Mouse (Mus musculus): ENCODE results near the gene Zdhhc18. TPM values are rescaled to one million over a fixed set of nuclear protein-coding genes. Genes with fewer than 3 reads are reported as not detected.

Gene Zdhhc18
- polyA plus RNA-seq, 1 experiment from 2014 or later: 2.9 TPM

DNA sequence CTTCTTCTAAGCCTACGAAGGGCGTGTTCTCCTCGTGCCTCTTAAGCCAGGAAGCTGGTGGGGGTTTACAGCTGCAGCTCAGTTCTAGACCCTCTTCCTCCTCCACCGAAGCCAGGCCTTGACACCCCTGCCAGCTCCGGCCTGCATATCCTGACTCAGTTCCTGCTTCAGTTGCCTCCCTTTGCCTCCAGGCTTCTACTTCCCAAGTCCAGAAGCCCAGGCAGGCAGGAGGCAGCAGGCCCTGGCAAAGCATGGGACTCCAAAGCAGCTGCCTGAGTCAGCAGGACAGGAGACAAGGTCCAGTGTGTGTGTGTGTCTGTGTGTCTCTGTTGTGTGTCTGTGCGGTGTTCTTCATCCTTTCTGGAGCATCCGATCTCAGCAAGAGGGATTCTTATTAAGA is 45.8 kb downstream of the Zdhhc18 start:
- peaks cover 43% of the 10 kb centered on the region for H3K27me3 ChIP-seq (ENCODE audit: insufficient read depth, poor library complexity, severe bottlenecking)
- DNase-seq (ENCODE audit: low spot score): no peak
- H3K36me3 ChIP-seq: peaks cover 41% of the 10 kb centered on the region
- H3K9me3 ChIP-seq: no peaks in the 10 kb centered on the region
- 80% methylated on average over 7 of the region's 7 CpGs for WGBS
- H3K27ac ChIP-seq: no peak overlapping the region
- H3K4me3 ChIP-seq: no peak overlapping the region
- H3K4me1 ChIP-seq: peaks cover 20% of the 10 kb centered on the region

DNA sequence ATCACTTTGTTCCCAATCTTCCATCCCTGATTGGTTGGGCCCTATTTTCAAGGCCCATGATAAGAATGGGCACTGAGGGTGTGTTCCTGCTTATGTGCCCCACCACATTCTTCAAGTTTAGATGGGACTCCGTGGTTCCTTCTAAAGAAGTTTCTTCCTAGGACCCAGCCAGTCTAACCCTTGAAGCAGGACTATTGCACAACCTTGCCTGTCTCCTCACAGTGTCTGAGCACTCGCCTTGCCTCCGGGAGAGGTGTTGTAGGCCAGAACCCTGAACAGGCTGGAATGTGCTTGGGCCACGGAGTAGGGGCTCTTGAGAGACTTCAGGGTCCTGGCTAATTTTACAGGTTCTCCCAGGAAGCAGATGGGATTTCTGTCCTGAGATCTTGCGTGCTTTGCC is 46.9 kb downstream of the Zdhhc18 start:
- Histone ChIP-seq H3K9me3 (no peaks in the 10 kb centered on the region), H3K36me3 (peaks cover 34% of the 10 kb centered on the region), H3K27ac (no peak overlapping the region), H3K4me3 (no peak overlapping the region), H3K27me3 (ENCODE audit: insufficient read depth, poor library complexity, severe bottlenecking) (peaks cover 54% of the 10 kb centered on the region), H3K4me1 (peaks cover 22% of the 10 kb centered on the region)
- no peak for DNase-seq (ENCODE audit: low spot score)
- 81% methylated on average over 5 of the region's 5 CpGs for WGBS

DNA sequence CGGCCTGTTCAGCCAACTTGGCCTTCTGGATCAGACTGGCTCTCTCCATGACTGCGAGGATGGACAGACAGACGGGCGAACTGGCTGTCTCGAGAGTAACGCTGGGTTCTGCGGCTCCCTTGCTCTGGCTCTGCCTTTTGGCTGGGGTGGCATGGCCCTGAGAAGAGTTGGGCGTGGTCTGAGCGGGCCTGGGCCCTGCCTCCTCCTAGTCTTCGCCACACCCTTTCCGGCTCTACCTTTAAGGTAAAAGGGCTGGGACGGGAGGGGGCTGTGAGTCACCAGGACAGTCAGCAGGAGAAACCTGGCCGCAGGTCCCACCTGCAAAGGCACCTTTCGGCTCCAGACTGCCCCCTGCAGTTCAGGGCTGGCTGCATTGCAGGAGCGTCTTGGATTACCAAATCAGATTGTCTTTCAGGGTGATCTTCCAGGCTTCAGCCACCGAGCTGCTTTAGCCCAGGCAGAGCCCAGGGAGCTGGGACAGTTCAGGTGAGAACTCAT is 48.2 kb downstream of the Zdhhc18 start, which contains the start of gene Sfn:
Gene Sfn, minus strand, starts transcription at position 448 of the 498 bp plus-strand sequence.
- peak within 1 kb of the TSS; percentile 45 for H3K4me3 ChIP-seq
- H3K9me3 ChIP-seq: no peaks in the 10 kb centered on the region
- no peak for DNase-seq (ENCODE audit: low spot score)
- peaks cover 58% of the 10 kb centered on the region for H3K27me3 ChIP-seq (ENCODE audit: insufficient read depth, poor library complexity, severe bottlenecking)
- peaks cover 22% of the 10 kb centered on the region for H3K4me1 ChIP-seq
- under 1% methylated on average over 16 of the region's 16 CpGs for WGBS
- H3K27ac ChIP-seq: no peak within 1 kb of the TSS
- H3K36me3 ChIP-seq: peaks cover 24% of the 10 kb centered on the region

DNA sequence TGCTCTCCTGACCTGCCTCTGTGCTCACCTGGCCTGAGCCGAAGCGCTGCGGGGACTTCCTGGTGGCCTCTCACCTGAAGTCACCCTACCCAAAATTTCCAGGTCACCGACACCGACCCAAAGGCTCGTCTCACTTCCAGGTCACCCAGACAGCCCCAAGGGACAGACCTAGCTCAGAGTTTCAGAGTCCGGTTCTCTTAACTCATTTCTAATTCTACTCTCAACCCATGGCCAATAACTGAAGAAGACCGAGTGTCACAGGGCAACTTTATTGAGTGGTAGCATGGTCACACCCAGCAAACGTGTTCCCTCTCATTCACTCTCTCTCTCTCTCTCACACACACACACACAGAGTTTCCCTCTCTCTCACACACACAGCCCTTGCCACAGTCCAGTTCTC is 49.6 kb downstream of the Zdhhc18 start:
- Histone ChIP-seq H3K4me1 (peaks cover 20% of the 10 kb centered on the region), H3K9me3 (no peaks in the 10 kb centered on the region), H3K27me3 (ENCODE audit: insufficient read depth, poor library complexity, severe bottlenecking) (peaks cover 58% of the 10 kb centered on the region), H3K36me3 (peaks cover 11% of the 10 kb centered on the region), H3K4me3 (peak overlapping the region; percentile 70), H3K27ac (0 out of 2 replicates have a peak overlapping the region, but pooled peaks have one; percentile 56)
- DNase-seq (ENCODE audit: low spot score): no peak
- 12% methylated on average over 9 of the region's 9 CpGs for WGBS

DNA sequence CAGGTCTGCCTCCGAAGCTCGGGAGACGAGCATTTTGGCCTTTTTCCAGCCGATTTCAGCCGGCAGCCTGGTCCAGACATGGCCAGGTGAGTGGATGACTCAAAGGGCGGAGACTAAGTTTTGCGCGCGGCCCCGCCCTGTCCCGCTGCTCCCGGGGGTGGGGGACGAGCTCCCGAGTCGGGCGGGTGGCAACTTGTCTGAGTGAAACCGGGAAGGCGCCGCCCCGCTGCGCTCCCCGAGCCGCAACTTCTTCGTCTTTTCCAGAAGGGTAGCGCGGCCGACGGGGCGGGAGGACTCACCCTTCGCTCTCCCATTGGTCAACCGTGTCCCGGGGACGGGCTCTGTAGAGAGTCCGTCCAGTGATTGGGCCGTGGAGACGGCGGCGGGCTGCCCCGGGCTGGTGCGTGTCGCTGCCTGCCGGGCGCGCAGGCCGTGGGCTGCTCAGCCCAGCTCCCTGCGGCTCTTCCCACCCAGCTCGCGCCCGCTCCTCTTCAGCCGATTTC is 50.3 kb downstream of the Zdhhc18 start:
- peaks cover 25% of the 10 kb centered on the region for H3K4me1 ChIP-seq
- H3K27me3 ChIP-seq (ENCODE audit: insufficient read depth, poor library complexity, severe bottlenecking): peaks cover 58% of the 10 kb centered on the region
- peak overlapping the region; percentile 56; the same call in 1 of the 2 replicates for H3K27ac ChIP-seq
- H3K4me3 ChIP-seq: peak overlapping the region; percentile 70
- under 1% methylated on average over 50 of the region's 50 CpGs for WGBS
- peaks cover 8% of the 10 kb centered on the region for H3K36me3 ChIP-seq
- DNase-seq (ENCODE audit: low spot score): peak; percentile 95
- H3K9me3 ChIP-seq: no peaks in the 10 kb centered on the region

DNA sequence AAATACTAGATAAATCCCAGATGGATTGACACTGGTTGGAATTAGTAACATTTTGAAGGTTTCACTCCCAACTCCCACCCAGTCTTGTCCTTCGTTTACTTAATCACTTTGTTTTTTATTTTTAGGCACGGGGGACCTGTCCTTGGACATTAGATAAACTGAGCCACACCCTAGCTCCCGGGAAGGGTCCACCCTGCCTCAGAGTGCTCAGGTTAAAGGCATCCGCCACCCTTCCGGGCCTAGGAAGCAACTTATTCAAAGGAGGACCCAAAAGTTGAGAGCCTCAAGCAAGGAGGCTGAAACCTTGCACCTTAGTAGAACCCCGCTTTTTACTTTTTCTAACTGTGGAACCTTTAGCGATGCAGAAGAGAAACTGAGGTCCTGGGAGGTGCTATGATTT is 50.8 kb downstream of the Zdhhc18 start:
- H3K36me3 ChIP-seq: peaks cover 6% of the 10 kb centered on the region
- WGBS: 22% methylated on average over 7 of the region's 7 CpGs
- no peaks in the 10 kb centered on the region for H3K9me3 ChIP-seq
- H3K4me1 ChIP-seq: peaks cover 25% of the 10 kb centered on the region
- H3K27me3 ChIP-seq (ENCODE audit: insufficient read depth, poor library complexity, severe bottlenecking): peaks cover 58% of the 10 kb centered on the region
- DNase-seq (ENCODE audit: low spot score): no peak
- peak overlapping the region; percentile 70 for H3K4me3 ChIP-seq
- peak overlapping the region; percentile 56; the same call in 1 of the 2 replicates for H3K27ac ChIP-seq

DNA sequence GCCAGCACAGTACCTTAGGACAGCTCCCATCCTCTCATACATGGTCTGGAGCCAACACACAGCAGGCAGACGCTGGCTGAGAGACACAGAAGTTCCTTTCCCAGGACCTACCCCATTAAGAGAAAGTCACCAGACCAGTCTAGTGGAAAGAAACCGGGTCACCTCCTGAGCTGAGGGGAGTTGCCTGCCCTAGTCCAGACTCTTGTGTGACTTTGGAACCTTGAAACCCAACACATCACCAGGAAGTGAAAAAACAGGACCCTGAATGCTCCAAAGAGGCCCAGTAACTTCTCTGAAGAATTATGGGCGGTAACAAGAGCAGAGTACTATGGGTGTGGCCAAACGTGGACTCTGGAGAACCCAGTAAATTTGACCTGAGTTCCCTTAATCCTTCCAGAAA is 51.3 kb downstream of the Zdhhc18 start:
- Histone ChIP-seq H3K36me3 (peaks cover 2% of the 10 kb centered on the region), H3K27ac (no peak overlapping the region), H3K4me1 (peaks cover 25% of the 10 kb centered on the region), H3K9me3 (no peaks in the 10 kb centered on the region), H3K27me3 (ENCODE audit: insufficient read depth, poor library complexity, severe bottlenecking) (peaks cover 57% of the 10 kb centered on the region), H3K4me3 (no peak overlapping the region)
- no peak for DNase-seq (ENCODE audit: low spot score)
- WGBS: 48% methylated on average over 4 of the region's 4 CpGs

DNA sequence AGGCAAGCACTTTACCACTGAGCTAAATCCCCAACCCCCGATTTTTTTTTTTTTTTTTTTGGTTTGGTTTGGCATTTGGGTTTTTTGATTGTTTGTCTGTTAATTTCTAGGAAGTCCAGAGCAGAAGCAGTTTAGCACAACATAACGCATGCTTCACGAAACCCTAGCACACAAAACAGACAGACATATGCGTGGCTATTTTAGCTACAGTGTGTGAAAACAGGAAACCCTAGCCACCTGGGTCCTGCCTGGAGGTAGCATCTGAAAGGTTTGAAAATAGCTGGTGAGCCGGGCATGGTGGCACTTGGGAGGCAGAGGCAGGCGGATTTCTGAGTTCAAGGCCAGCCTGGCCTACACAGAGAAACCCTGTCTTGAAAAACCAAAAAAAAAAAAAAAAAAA is 53.9 kb downstream of the Zdhhc18 start:
- peaks cover 31% of the 10 kb centered on the region for H3K27me3 ChIP-seq (ENCODE audit: insufficient read depth, poor library complexity, severe bottlenecking)
- DNase-seq (ENCODE audit: low spot score): no peak
- H3K9me3 ChIP-seq: no peaks in the 10 kb centered on the region
- no peak overlapping the region for H3K4me3 ChIP-seq
- peaks cover 15% of the 10 kb centered on the region for H3K36me3 ChIP-seq
- H3K4me1 ChIP-seq: peaks cover 24% of the 10 kb centered on the region
- 76% methylated on average over 6 of the region's 6 CpGs for WGBS
- H3K27ac ChIP-seq: no peak overlapping the region

DNA sequence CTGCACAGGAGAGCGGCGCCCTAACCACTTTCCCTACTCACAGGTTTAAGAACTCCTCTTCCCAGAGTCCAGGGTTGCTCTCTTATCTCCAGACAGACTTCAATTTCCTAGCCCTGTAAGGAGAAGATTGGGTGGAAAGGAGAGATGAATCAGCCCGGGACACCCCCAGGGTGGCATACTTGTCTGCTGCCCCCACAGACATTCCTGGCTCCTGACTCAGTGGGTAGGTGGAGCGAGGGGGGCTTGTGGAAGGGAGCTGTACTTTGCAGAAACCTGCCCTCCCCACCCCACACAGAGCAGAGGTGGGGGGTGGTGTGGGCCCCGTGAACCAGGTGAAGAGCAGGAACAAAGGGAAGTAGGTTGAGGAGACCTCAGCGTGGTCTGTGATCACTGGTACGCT is 54.4 kb downstream of the Zdhhc18 start:
- 47% methylated on average over 7 of the region's 7 CpGs for WGBS
- peaks cover 28% of the 10 kb centered on the region for H3K27me3 ChIP-seq (ENCODE audit: insufficient read depth, poor library complexity, severe bottlenecking)
- peaks cover 20% of the 10 kb centered on the region for H3K36me3 ChIP-seq
- no peaks in the 10 kb centered on the region for H3K9me3 ChIP-seq
- peak overlapping the region; percentile 36; the same call in 1 of the 2 replicates for H3K27ac ChIP-seq
- no peak for DNase-seq (ENCODE audit: low spot score)
- H3K4me3 ChIP-seq: no peak overlapping the region
- peaks cover 24% of the 10 kb centered on the region for H3K4me1 ChIP-seq

DNA sequence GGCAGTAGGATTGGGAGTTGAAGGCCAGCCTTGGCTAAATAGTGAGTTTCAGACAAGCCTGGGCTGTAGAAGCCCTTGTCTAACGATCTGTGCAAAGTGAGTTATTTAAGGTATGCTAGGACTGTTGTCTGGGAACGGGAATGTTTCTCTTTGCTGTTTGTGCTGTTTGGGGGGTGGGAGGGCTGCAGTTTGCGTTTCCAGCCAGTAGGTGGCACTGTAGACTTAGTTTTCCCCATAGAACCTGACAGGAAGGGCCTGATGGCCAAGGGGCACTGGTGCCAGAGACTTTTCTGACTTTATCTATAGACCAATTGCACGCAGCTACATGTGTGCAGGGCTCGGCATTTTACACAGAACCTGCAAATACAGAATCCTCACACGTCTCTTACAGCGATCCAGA is 57.4 kb downstream of the Zdhhc18 start:
- H3K4me3 ChIP-seq: no peak overlapping the region
- H3K4me1 ChIP-seq: peaks cover 17% of the 10 kb centered on the region
- H3K36me3 ChIP-seq: peaks cover 49% of the 10 kb centered on the region
- no peaks in the 10 kb centered on the region for H3K27me3 ChIP-seq (ENCODE audit: insufficient read depth, poor library complexity, severe bottlenecking)
- 33% methylated on average over 7 of the region's 7 CpGs for WGBS
- DNase-seq (ENCODE audit: low spot score): no peak
- no peak overlapping the region for H3K27ac ChIP-seq
- no peaks in the 10 kb centered on the region for H3K9me3 ChIP-seq

DNA sequence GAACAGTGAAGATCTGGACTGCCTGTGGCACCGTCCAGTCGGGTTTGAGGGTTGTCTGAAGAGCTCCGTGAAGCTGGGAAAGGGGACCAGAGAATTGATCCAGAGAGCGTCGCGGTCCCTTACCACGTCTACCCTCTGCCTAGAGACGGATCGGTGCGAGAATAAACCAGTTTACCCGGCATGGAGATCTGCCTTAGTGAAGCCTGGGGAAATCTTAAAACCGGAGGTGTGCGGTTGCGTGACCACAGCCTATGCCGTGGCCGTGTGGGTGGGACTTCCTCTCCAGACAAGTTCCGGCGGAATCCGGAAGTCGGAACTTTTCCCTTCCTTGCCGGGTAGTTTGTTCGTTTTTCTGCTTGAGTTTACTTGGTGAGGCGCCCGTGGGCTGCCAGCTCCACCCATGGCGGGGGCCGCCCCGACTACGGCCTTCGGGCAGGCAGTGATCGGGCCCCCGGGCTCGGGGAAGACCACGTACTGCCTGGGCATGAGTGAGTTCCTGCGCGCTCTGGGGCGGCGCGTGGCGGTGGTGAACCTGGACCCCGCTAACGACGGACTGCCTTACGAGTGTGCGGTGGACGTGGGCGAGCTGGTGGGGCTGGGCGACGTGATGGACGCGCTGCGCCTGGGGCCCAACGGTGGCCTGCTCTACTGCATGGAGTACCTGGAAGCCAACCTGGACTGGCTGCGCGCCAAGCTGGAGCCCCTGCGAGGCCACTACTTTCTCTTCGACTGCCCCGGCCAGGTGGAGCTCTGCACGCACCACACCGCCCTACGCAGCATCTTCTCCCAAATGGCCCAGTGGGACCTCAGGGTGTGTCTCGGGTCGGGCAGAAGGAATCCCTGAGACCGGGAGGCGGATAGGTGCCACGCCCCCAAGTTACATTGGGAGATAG is 65.6 kb downstream of the Zdhhc18 start, which contains the start of gene Gpn2:
Gene Gpn2, plus strand, starts transcription at position 304 of the 893 bp plus-strand sequence.
- Histone ChIP-seq H3K4me1 (peaks cover 15% of the 10 kb centered on the region), H3K9me3 (no peaks in the 10 kb centered on the region), H3K36me3 (peaks cover 66% of the 10 kb centered on the region), H3K4me3 (peak within 1 kb of the TSS; percentile 99), H3K27ac (peak within 1 kb of the TSS; percentile 90), H3K27me3 (ENCODE audit: insufficient read depth, poor library complexity, severe bottlenecking) (no peaks in the 10 kb centered on the region)
- 2% methylated on average over 65 of the region's 65 CpGs for WGBS
- peak; percentile 93 for DNase-seq (ENCODE audit: low spot score)

DNA sequence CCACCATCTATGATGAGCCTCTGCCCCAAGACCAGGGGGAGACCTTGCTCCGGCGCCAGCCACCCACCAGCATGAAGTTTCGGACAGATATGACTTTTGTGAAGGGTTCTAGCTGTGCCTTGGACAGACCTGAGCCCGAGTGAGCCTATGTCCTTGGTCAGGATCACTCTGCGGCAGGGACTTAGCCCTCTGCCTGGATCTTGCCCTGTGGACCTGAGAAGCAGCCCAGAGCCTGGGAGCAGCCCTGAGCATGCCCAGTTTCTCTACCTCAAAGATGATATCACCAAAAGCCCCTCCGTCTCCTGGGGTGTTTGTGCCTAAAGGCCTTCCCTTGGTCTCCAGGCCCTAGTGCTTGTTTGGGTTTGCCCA is 66.3 kb downstream of the Zdhhc18 start:
- Histone ChIP-seq H3K4me3 (peak overlapping the region; percentile 99), H3K27me3 (ENCODE audit: insufficient read depth, poor library complexity, severe bottlenecking) (no peaks in the 10 kb centered on the region), H3K9me3 (no peaks in the 10 kb centered on the region), H3K4me1 (peaks cover 15% of the 10 kb centered on the region), H3K36me3 (peaks cover 66% of the 10 kb centered on the region), H3K27ac (peak overlapping the region; percentile 90)
- WGBS: 53% methylated on average over 6 of the region's 6 CpGs
- DNase-seq (ENCODE audit: low spot score): no peak

DNA sequence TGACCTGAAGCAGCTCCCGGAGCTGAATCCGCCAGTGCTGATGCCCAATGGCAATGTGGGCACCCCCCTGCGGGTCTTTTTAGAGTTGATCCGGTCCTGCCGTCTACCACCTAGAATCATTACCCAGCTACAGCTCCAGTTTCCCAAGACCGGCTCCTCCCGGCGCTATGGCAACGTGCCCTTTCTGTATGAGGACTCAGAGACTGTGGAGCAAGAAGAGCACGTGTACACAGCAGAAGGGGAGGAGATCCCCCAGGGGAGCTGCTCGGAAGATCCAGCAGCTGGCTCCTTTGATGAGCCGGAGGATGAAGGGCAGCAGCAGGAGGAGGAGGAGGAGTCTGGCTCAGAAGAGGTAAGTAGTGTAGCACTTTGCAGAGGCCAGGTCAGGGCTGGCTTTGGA is 72.0 kb downstream of the Zdhhc18 start:
- Histone ChIP-seq H3K36me3 (peaks cover 47% of the 10 kb centered on the region), H3K27ac (no peak overlapping the region), H3K27me3 (ENCODE audit: insufficient read depth, poor library complexity, severe bottlenecking) (no peaks in the 10 kb centered on the region), H3K9me3 (no peaks in the 10 kb centered on the region), H3K4me3 (no peak overlapping the region), H3K4me1 (peaks cover 12% of the 10 kb centered on the region)
- no peak for DNase-seq (ENCODE audit: low spot score)
- 81% methylated on average over 12 of the region's 12 CpGs for WGBS
